Mouse (Mus musculus): ENCODE measurements around the gene Tle2. TPM values are rescaled to one million over a fixed set of nuclear protein-coding genes. Genes with fewer than 3 reads are reported as not detected.

Gene Tle2
- polyA plus RNA-seq, 1 experiment from 2014 or later: 49.7 TPM

- ATAC-seq (ENCODE audit: borderline replicate concordance, extremely low read depth, low FRiP score, low TSS enrichment): no peak
- Histone ChIP-seq H3K4me2 (no peak overlapping the region), H3K4me3 (no peak overlapping the region), H3K9me3 (no peaks in the 10 kb centered on the region), H3K36me3 (peaks cover 46% of the 10 kb centered on the region), H3K9ac (no peak overlapping the region), H3K27ac (no peak overlapping the region), H3K4me1 (no peaks in the 10 kb centered on the region), H3K27me3 (no peaks in the 10 kb centered on the region; the same call in 1 of the 2 replicates)
- WGBS: 58% methylated on average over 7 of the region's 7 CpGs
These were observed 14.4 kb downstream of the Tle2 start for GRCm38 (mm10) chr10:81588739-81589138.

GRCm38 (mm10) chr10:81591846-81592245, 17.5 kb downstream of the Tle2 start:
- H3K36me3 ChIP-seq: peaks cover 22% of the 10 kb centered on the region; the same call in 1 of the 2 replicates
- 65% methylated on average over 9 of the region's 9 CpGs for WGBS
- peaks cover 20% of the 10 kb centered on the region for H3K4me1 ChIP-seq
- no peak for ATAC-seq (ENCODE audit: borderline replicate concordance, extremely low read depth, low FRiP score, low TSS enrichment)
- H3K4me3 ChIP-seq: no peak overlapping the region
- H3K9ac ChIP-seq: no peak overlapping the region
- no peak overlapping the region for H3K4me2 ChIP-seq
- H3K9me3 ChIP-seq: no peaks in the 10 kb centered on the region
- H3K27ac ChIP-seq: no peak overlapping the region
- H3K27me3 ChIP-seq: peaks cover 17% of the 10 kb centered on the region

- H3K4me1 ChIP-seq: peaks cover 28% of the 10 kb centered on the region
- no peaks in the 10 kb centered on the region for H3K9me3 ChIP-seq
- H3K36me3 ChIP-seq: peaks cover 17% of the 10 kb centered on the region; the same call in 1 of the 2 replicates
- H3K27ac ChIP-seq: no peak overlapping the region
- no peak for ATAC-seq (ENCODE audit: borderline replicate concordance, extremely low read depth, low FRiP score, low TSS enrichment)
- H3K27me3 ChIP-seq: peaks cover 17% of the 10 kb centered on the region
- WGBS: 75% methylated on average over 7 of the region's 7 CpGs
- no peak overlapping the region for H3K9ac ChIP-seq
- H3K4me2 ChIP-seq: no peak overlapping the region
- H3K4me3 ChIP-seq: no peak overlapping the region
These were observed 18.3 kb downstream of the Tle2 start for GRCm38 (mm10) chr10:81592631-81593030.

GRCm38 (mm10) chr10:81593223-81593622, 18.9 kb downstream of the Tle2 start:
- no peak overlapping the region for H3K4me2 ChIP-seq
- H3K9ac ChIP-seq: no peak overlapping the region
- peaks cover 17% of the 10 kb centered on the region for H3K27me3 ChIP-seq
- no peak for ATAC-seq (ENCODE audit: borderline replicate concordance, extremely low read depth, low FRiP score, low TSS enrichment)
- H3K27ac ChIP-seq: no peak overlapping the region
- no peak overlapping the region for H3K4me3 ChIP-seq
- H3K4me1 ChIP-seq: peaks cover 33% of the 10 kb centered on the region
- peaks cover 13% of the 10 kb centered on the region; the same call in 1 of the 2 replicates for H3K36me3 ChIP-seq
- H3K9me3 ChIP-seq: no peaks in the 10 kb centered on the region
- 57% methylated on average over 4 of the region's 4 CpGs for WGBS

- WGBS: 57% methylated on average over 18 of the region's 18 CpGs
- Histone ChIP-seq H3K9me3 (no peaks in the 10 kb centered on the region), H3K36me3 (peaks cover 6% of the 10 kb centered on the region; the same call in 1 of the 2 replicates), H3K9ac (no peak overlapping the region), H3K4me3 (no peak overlapping the region), H3K27ac (no peak overlapping the region), H3K27me3 (peaks cover 17% of the 10 kb centered on the region), H3K4me1 (peaks cover 33% of the 10 kb centered on the region), H3K4me2 (no peak overlapping the region)
- ATAC-seq (ENCODE audit: borderline replicate concordance, extremely low read depth, low FRiP score, low TSS enrichment): no peak
These were observed 19.6 kb downstream of the Tle2 start for GRCm38 (mm10) chr10:81593935-81594334.

- 30% methylated on average over 5 of the region's 5 CpGs for WGBS
- Histone ChIP-seq H3K9ac (no peak overlapping the region; the same call in 1 of the 2 replicates), H3K4me1 (peaks cover 35% of the 10 kb centered on the region)
These were observed 21.2 kb downstream of the Tle2 start for GRCm38 (mm10) chr10:81595599-81595998.

GRCm38 (mm10) chr10:81596611-81597010, 22.2 kb downstream of the Tle2 start:
- Histone ChIP-seq H3K9ac (peak overlapping the region; percentile 45), H3K27me3 (peaks cover 17% of the 10 kb centered on the region), H3K36me3 (no peaks in the 10 kb centered on the region), H3K4me3 (peak overlapping the region; percentile 30), H3K4me2 (peak overlapping the region; percentile 68), H3K9me3 (no peaks in the 10 kb centered on the region), H3K27ac (peak overlapping the region; percentile 89), H3K4me1 (peaks cover 44% of the 10 kb centered on the region)
- WGBS: 2% methylated on average over 10 of the region's 10 CpGs
- no peak for ATAC-seq (ENCODE audit: borderline replicate concordance, extremely low read depth, low FRiP score, low TSS enrichment)

More at GRCm38 (mm10) chr10:81595599-81595998, 21.2 kb downstream of the Tle2 start:
- Histone ChIP-seq H3K27me3 (peaks cover 17% of the 10 kb centered on the region), H3K9me3 (no peaks in the 10 kb centered on the region), H3K27ac (peak overlapping the region; percentile 89; the same call in 1 of the 2 replicates), H3K36me3 (no peaks in the 10 kb centered on the region), H3K4me2 (peak overlapping the region; percentile 68; the same call in 1 of the 2 replicates), H3K4me3 (no peak overlapping the region)
- no peak for ATAC-seq (ENCODE audit: borderline replicate concordance, extremely low read depth, low FRiP score, low TSS enrichment)

GRCm38 (mm10) chr10:81597137-81597950, 23.0 kb downstream of the Tle2 start:
- 5% methylated on average over 10 of the region's 12 CpGs for WGBS
- ATAC-seq (ENCODE audit: borderline replicate concordance, extremely low read depth, low FRiP score, low TSS enrichment): peak; percentile 50
- peak overlapping the region; percentile 30 for H3K4me3 ChIP-seq
- no peaks in the 10 kb centered on the region for H3K9me3 ChIP-seq
- peaks cover 49% of the 10 kb centered on the region for H3K4me1 ChIP-seq
- peaks cover 17% of the 10 kb centered on the region for H3K27me3 ChIP-seq
- H3K27ac ChIP-seq: peak overlapping the region; percentile 89
- peak overlapping the region; percentile 68 for H3K4me2 ChIP-seq
- no peaks in the 10 kb centered on the region for H3K36me3 ChIP-seq
- peak overlapping the region; percentile 45 for H3K9ac ChIP-seq

- H3K4me1 ChIP-seq: peaks cover 55% of the 10 kb centered on the region
- H3K27me3 ChIP-seq: peaks cover 17% of the 10 kb centered on the region
- no peak overlapping the region for H3K4me2 ChIP-seq
- no peaks in the 10 kb centered on the region for H3K9me3 ChIP-seq
- no peak overlapping the region for H3K4me3 ChIP-seq
- 34% methylated on average over 3 of the region's 3 CpGs for WGBS
- no peak for ATAC-seq (ENCODE audit: borderline replicate concordance, extremely low read depth, low FRiP score, low TSS enrichment)
- H3K9ac ChIP-seq: no peak overlapping the region
- no peaks in the 10 kb centered on the region for H3K36me3 ChIP-seq
- peak overlapping the region; percentile 89; the same call in 1 of the 2 replicates for H3K27ac ChIP-seq
These were observed 24.0 kb downstream of the Tle2 start for GRCm38 (mm10) chr10:81598342-81598741.

GRCm38 (mm10) chr10:81598871-81599270, 24.5 kb downstream of the Tle2 start:
- Histone ChIP-seq H3K27ac (no peak overlapping the region), H3K4me2 (no peak overlapping the region), H3K9me3 (no peaks in the 10 kb centered on the region), H3K27me3 (peaks cover 16% of the 10 kb centered on the region), H3K9ac (no peak overlapping the region), H3K36me3 (no peaks in the 10 kb centered on the region), H3K4me3 (no peak overlapping the region), H3K4me1 (peaks cover 55% of the 10 kb centered on the region)
- ATAC-seq (ENCODE audit: borderline replicate concordance, extremely low read depth, low FRiP score, low TSS enrichment): no peak
- WGBS: 39% methylated on average over 6 of the region's 6 CpGs

GRCm38 (mm10) chr10:81599630-81600029, 25.3 kb downstream of the Tle2 start:
- Histone ChIP-seq H3K36me3 (no peaks in the 10 kb centered on the region), H3K27me3 (0 out of 2 replicates have a peak, but pooled peaks cover 10% of the 10 kb centered on the region), H3K9ac (no peak overlapping the region), H3K4me1 (peaks cover 59% of the 10 kb centered on the region), H3K9me3 (no peaks in the 10 kb centered on the region), H3K4me2 (no peak overlapping the region), H3K27ac (0 out of 2 replicates have a peak overlapping the region, but pooled peaks have one; percentile 84), H3K4me3 (no peak overlapping the region)
- ATAC-seq (ENCODE audit: borderline replicate concordance, extremely low read depth, low FRiP score, low TSS enrichment): no peak
- 56% methylated on average over 5 of the region's 5 CpGs for WGBS

GRCm38 (mm10) chr10:81600096-81600495, 25.7 kb downstream of the Tle2 start:
- H3K9ac ChIP-seq: no peak overlapping the region
- H3K4me2 ChIP-seq: no peak overlapping the region
- no peaks in the 10 kb centered on the region for H3K9me3 ChIP-seq
- whole genome bisulfite sequencing: 51% methylated on average over 10 of the region's 10 CpGs
- 0 out of 2 replicates have a peak, but pooled peaks cover 7% of the 10 kb centered on the region for H3K27me3 ChIP-seq
- no peaks in the 10 kb centered on the region for H3K36me3 ChIP-seq
- no peak overlapping the region for H3K4me3 ChIP-seq
- peaks cover 61% of the 10 kb centered on the region for H3K4me1 ChIP-seq
- no peak for ATAC-seq (ENCODE audit: borderline replicate concordance, extremely low read depth, low FRiP score, low TSS enrichment)
- peak overlapping the region; percentile 84 for H3K27ac ChIP-seq
